In genomic region chr9:21241343-21241742, GRCm38 (mm10) we compare ENCODE assay signal across 9 mouse cellular contexts. TPM values are rescaled to one million over a fixed set of nuclear protein-coding genes. Genes with fewer than 3 reads are reported as not detected.
A peak's percentile ranks its signal among the peaks of the same experiment; 100 is the strongest.
DNase-seq lines count a peak whose midpoint lies in the region; ATAC-seq and TF ChIP-seq lines count a peak whose summit lies in the region.
"Had no signal": no experiment of that assay in that cellular context is flagged by ENCODE, and none has a peak within 500 bp of the region (broad histone marks: within the 10 kb centered on the region; RNA-seq: fewer than 3 reads in every experiment).

No protein-coding gene starts in this region.

- no peak for ATAC-seq in embryonic facial prominence, embryonic 11.5 days (replicated peaks; ENCODE audit: insufficient number of reproducible peaks, low FRiP score, low TSS enrichment, low read depth)
- no peak for ATAC-seq in limb, embryonic 14.5 days (ENCODE audit: low FRiP score, low read depth)

- no peak overlapping the region for H3K9ac ChIP-seq in embryonic facial prominence, embryonic 11.5 days (replicated peaks; ENCODE audit: low read length)
- no peak overlapping the region for H3K9ac ChIP-seq in limb, embryonic 14.5 days (ENCODE audit: low read depth, low read length, severe bottlenecking)
- H3K9ac ChIP-seq: neural tube, embryonic 13.5 days had no signal

- no peak overlapping the region for H3K4me3 ChIP-seq in embryonic facial prominence, embryonic 11.5 days (ENCODE audit: low read depth, low read length)
- H3K4me3 ChIP-seq in limb, embryonic 14.5 days (replicated peaks; ENCODE audit: low read length) = no peak overlapping the region
- H3K4me3 ChIP-seq: neural tube, embryonic 13.5 days had no signal

- TF ChIP-seq POLR2A in limb, embryonic 14.5 days (IDR thresholded peaks at IDR 0.05; ENCODE audit: borderline replicate concordance, extremely low read depth, insufficient read depth, insufficient read length) = no peak

- DNase-seq in left cerebral cortex, adult 18-20 months (ENCODE audit: low spot score in 2 of 2) = peak; percentile 73 to 82
- DNase-seq in left cerebral cortex, adult 11 months (ENCODE audit: low spot score) = no peak
- peak; percentile 84 for DNase-seq in adrenal gland, postnatal 10 days
- peak; percentile 96 for DNase-seq in embryonic facial prominence, embryonic 11.5 days (ENCODE audit: low spot score)
- peak; percentile 87 for DNase-seq in heart, postnatal 4 days
- peak; percentile 87 for DNase-seq in limb, embryonic 14.5 days (ENCODE audit: low spot score)
- peak; percentile 95 for DNase-seq in retina, postnatal 1 day
- DNase-seq in thymus, postnatal 36 days = peak; percentile 82 to 86

- no peak overlapping the region for H3K27ac ChIP-seq in embryonic facial prominence, embryonic 11.5 days (replicated peaks; ENCODE audit: low read depth, low read length)
- H3K27ac ChIP-seq in limb, embryonic 14.5 days (replicated peaks; ENCODE audit: low read depth, low read length) = no peak overlapping the region
- H3K27ac ChIP-seq: neural tube, embryonic 13.5 days had no signal

- peaks cover 39% of the 10 kb centered on the region for H3K27me3 ChIP-seq in embryonic facial prominence, embryonic 11.5 days (ENCODE audit: control insufficient read depth, insufficient read depth, low read length)
- H3K27me3 ChIP-seq in limb, embryonic 14.5 days (ENCODE audit: control insufficient read depth, insufficient read depth, low read length) = peaks cover 43% of the 10 kb centered on the region

- WGBS in embryonic facial prominence, embryonic 11.5 days = 2% methylated on average over 11 of the region's 11 CpGs
- 7% methylated on average over 11 of the region's 11 CpGs for WGBS in limb, embryonic 14.5 days

- no peaks in the 10 kb centered on the region; the same call in 1 of the 2 replicates for H3K9me3 ChIP-seq in embryonic facial prominence, embryonic 11.5 days (replicated peaks; ENCODE audit: control insufficient read depth, low read length)
- H3K9me3 ChIP-seq in limb, embryonic 14.5 days (ENCODE audit: control insufficient read depth, low read length) = no peaks in the 10 kb centered on the region
- H3K9me3 ChIP-seq: neural tube, embryonic 13.5 days had no signal

- 0 out of 2 replicates have a peak, but pooled peaks cover 2% of the 10 kb centered on the region for H3K36me3 ChIP-seq in embryonic facial prominence, embryonic 11.5 days (replicated peaks; ENCODE audit: control insufficient read depth, insufficient read depth, low read depth, low read length)
- peaks cover 8% of the 10 kb centered on the region for H3K36me3 ChIP-seq in limb, embryonic 14.5 days (ENCODE audit: control insufficient read depth, insufficient read depth, low read length)

- no peak overlapping the region for H3K4me2 ChIP-seq in embryonic facial prominence, embryonic 11.5 days (ENCODE audit: low read depth, low read length)
- no peak overlapping the region for H3K4me2 ChIP-seq in limb, embryonic 14.5 days (replicated peaks; ENCODE audit: low read depth, low read length, severe bottlenecking)
- H3K4me2 ChIP-seq: neural tube, embryonic 13.5 days had no signal

- peaks cover 13% of the 10 kb centered on the region for H3K4me1 ChIP-seq in embryonic facial prominence, embryonic 11.5 days (ENCODE audit: control insufficient read depth, insufficient read depth, low read length)
- H3K4me1 ChIP-seq in limb, embryonic 14.5 days (ENCODE audit: control insufficient read depth, insufficient read depth, low read length) = peaks cover 17% of the 10 kb centered on the region

RNA-seq across cellular contexts. Expression of gene Keap1, which starts 2.2 kb away (rescaled TPM):
- 10 to 100 TPM; 53.4 to 58.0 TPM for total RNA-seq in left cerebral cortex, adult 18-20 months (2021)
- total RNA-seq in adrenal gland, postnatal 10 days (2021) = 10 to 100 TPM; 39.4 to 45.8 TPM
- polyA plus RNA-seq in embryonic facial prominence, embryonic 11.5 days (2014; fragmentation: Nextera tagmentation; extraction: Ambion mirVana) = 23.2 and 27.1 TPM in 2 replicates
- total RNA-seq in heart, postnatal 4 days (2021) = 10 to 100 TPM; 33.7 to 37.7 TPM
- 52.8 and 73.8 TPM in 2 replicates for polyA plus RNA-seq in limb, embryonic 14.5 days (2012; rRNA removed)
- polyA plus RNA-seq in limb, embryonic 14.5 days (2014; fragmentation: Nextera tagmentation; extraction: Ambion mirVana) = 50.4 and 52.3 TPM in 2 replicates

RNA-seq across cellular contexts. Expression of gene S1pr5, which starts 6.9 kb away (rescaled TPM):
- total RNA-seq in left cerebral cortex, adult 18-20 months (2021) = 10 to 100 TPM in 1 of 2 experiments, 1 to 10 TPM in 1; 9.7 to 10.7 TPM
- total RNA-seq in adrenal gland, postnatal 10 days (2021) = 1 to 10 TPM; 1.4 to 1.7 TPM
- 0.08 and 0.21 TPM in 2 replicates for polyA plus RNA-seq in embryonic facial prominence, embryonic 11.5 days (2014; fragmentation: Nextera tagmentation; extraction: Ambion mirVana)
- under 1 TPM; 0.17 to 0.29 TPM for total RNA-seq in heart, postnatal 4 days (2021)
- 1.6 TPM in 2 replicates for polyA plus RNA-seq in limb, embryonic 14.5 days (2012; rRNA removed)
- 1.1 and 2.5 TPM in 2 replicates for polyA plus RNA-seq in limb, embryonic 14.5 days (2014; fragmentation: Nextera tagmentation; extraction: Ambion mirVana)

RNA-seq across cellular contexts. Expression of gene Atg4d, which starts 23.8 kb away (rescaled TPM):
- 10 to 100 TPM; 46.4 to 49.9 TPM for total RNA-seq in left cerebral cortex, adult 18-20 months (2021)
- total RNA-seq in adrenal gland, postnatal 10 days (2021) = 10 to 100 TPM; 45.4 to 48.1 TPM
- polyA plus RNA-seq in embryonic facial prominence, embryonic 11.5 days (2014; fragmentation: Nextera tagmentation; extraction: Ambion mirVana) = 28.5 and 31.1 TPM in 2 replicates
- 10 to 100 TPM; 53.1 to 59.1 TPM for total RNA-seq in heart, postnatal 4 days (2021)
- polyA plus RNA-seq in limb, embryonic 14.5 days (2012; rRNA removed) = 26.9 and 29.0 TPM in 2 replicates
- 31.6 and 35.8 TPM in 2 replicates for polyA plus RNA-seq in limb, embryonic 14.5 days (2014; fragmentation: Nextera tagmentation; extraction: Ambion mirVana)

RNA-seq across cellular contexts. Expression of gene Kri1, which starts 46.4 kb away (rescaled TPM):
- 10 to 100 TPM; 36.8 to 38.5 TPM for total RNA-seq in left cerebral cortex, adult 18-20 months (2021)
- 10 to 100 TPM; 28.8 to 38.4 TPM for total RNA-seq in adrenal gland, postnatal 10 days (2021)
- polyA plus RNA-seq in embryonic facial prominence, embryonic 11.5 days (2014; fragmentation: Nextera tagmentation; extraction: Ambion mirVana) = 11.4 and 13.3 TPM in 2 replicates
- 10 to 100 TPM; 18.5 to 21.0 TPM for total RNA-seq in heart, postnatal 4 days (2021)
- polyA plus RNA-seq in limb, embryonic 14.5 days (2012; rRNA removed) = 30.0 and 43.2 TPM in 2 replicates
- polyA plus RNA-seq in limb, embryonic 14.5 days (2014; fragmentation: Nextera tagmentation; extraction: Ambion mirVana) = 13.7 and 14.5 TPM in 2 replicates

RNA-seq across cellular contexts. Expression of gene Cdkn2d, which starts 49.9 kb away (rescaled TPM):
- total RNA-seq in left cerebral cortex, adult 18-20 months (2021) = 10 to 100 TPM; 52.9 to 61.6 TPM
- total RNA-seq in adrenal gland, postnatal 10 days (2021) = 10 to 100 TPM; 16.8 to 23.8 TPM
- 51.3 and 55.0 TPM in 2 replicates for polyA plus RNA-seq in embryonic facial prominence, embryonic 11.5 days (2014; fragmentation: Nextera tagmentation; extraction: Ambion mirVana)
- total RNA-seq in heart, postnatal 4 days (2021) = 10 to 100 TPM; 49.5 to 54.6 TPM
- 43.2 and 48.1 TPM in 2 replicates for polyA plus RNA-seq in limb, embryonic 14.5 days (2012; rRNA removed)
- 51.1 and 56.0 TPM in 2 replicates for polyA plus RNA-seq in limb, embryonic 14.5 days (2014; fragmentation: Nextera tagmentation; extraction: Ambion mirVana)
